Mouse (Mus musculus): ENCODE data around the gene Paqr5. TPM values are rescaled to one million over a fixed set of nuclear protein-coding genes. Genes with fewer than 3 reads are reported as not detected.

Gene Paqr5
- total RNA-seq, 1 experiment = 0.27 TPM

- Histone ChIP-seq H3K36me3 (ENCODE audit: control insufficient read depth, insufficient read depth, low read length, poor library complexity, severe bottlenecking) (no peaks in the 10 kb centered on the region), H3K9ac (ENCODE audit: insufficient read depth, low read depth, low read length, poor library complexity, severe bottlenecking) (no peak overlapping the region), H3K4me3 (ENCODE audit: insufficient read depth in 1 of 2, low read depth in 1 of 2, low read length in 2 of 2, poor library complexity in 1 of 2, severe bottlenecking in 1 of 2) (no peak overlapping the region), H3K27ac (ENCODE audit: insufficient read depth, low read depth, low read length, poor library complexity, severe bottlenecking) (no peak overlapping the region), H3K9me3 (ENCODE audit: control insufficient read depth, insufficient read depth, low read depth, low read length) (no peaks in the 10 kb centered on the region), H3K4me1 (ENCODE audit: control insufficient read depth in 2 of 2, insufficient read depth in 2 of 2, low read length in 2 of 2, poor library complexity in 1 of 2) (peaks cover 0 to 5% of the 10 kb centered on the region in 2 experiments; a peak in 1 of 4 replicates)
- in situ Hi-C loops (cut with MboI; ENCODE audit: low sequenced_read_pairs in 2 of 2, unreplicated experiment in 2 of 2) = loop anchor here in 1 of 2 experiments (25.0 kb wide), 1 partner anchor 285 kb away; no protein-coding TSS in a partner anchor
- TF ChIP-seq ZC3H11A (IDR thresholded peaks at IDR 0.05; ENCODE audit: borderline replicate concordance, low read depth, low read length) (no peak), CHD2 (IDR thresholded peaks at IDR 0.05; ENCODE audit: low read depth, low read length) (no peak), MAFK (IDR thresholded peaks at IDR 0.05; ENCODE audit: insufficient read depth, low read depth, low read length) (no peak), HCFC1 (IDR thresholded peaks at IDR 0.05; ENCODE audit: borderline replicate concordance, insufficient read depth, low read length) (no peak), ZNF384 (IDR thresholded peaks at IDR 0.05; ENCODE audit: low read depth, low read length) (no peak)
- no peak for DNase-seq (ENCODE audit: low read depth, low spot score)
Observed at GRCm38 (mm10) chr9:61952241-61952640, 74.4 kb downstream of the Paqr5 start.

DNA sequence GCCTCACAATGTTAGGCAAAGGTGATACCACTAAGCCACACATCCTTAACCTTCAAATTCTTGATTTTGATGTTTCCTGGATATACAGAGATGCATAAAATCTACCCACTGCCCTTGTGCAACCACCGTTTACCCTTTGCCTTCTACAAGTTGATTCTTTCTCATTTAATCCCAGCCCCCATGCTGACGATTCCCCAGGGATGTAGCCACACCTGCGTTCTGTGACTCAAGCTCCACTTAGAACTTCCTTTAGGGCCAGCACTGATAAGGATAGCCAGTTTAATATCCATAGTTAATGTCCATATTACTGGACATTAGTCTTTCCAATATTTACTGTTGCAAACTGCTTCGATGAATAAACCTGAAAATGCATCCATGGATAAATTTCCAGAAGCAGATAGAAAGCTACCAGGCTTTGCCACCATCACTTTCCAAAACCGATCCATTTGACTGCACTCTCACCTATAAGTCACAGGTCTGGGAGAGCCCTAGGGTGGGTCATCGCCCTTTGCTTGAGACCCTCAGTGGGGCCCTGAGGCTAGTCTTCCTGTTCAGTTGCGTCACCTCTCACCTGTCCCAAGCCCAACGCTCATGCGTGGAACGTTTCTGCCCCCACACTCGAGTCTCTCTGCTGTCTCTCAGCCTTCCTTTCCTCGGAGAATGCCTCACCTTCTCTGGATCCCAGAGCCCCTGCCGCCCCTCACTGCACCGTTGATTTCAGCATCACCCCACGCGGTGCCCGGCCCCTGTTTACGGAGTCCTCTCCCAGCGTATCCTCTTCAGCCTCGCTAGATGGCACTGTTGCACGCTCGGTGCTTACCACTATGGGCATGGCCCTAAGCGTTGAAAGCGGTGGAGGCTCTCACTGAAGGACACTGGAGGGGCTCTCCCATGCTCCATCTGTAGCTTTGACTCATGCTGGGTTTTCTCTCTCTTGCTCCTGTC, 79.0 kb downstream of the Paqr5 start:
- H3K9me3 ChIP-seq (ENCODE audit: control insufficient read depth, insufficient read depth, low read depth, low read length) = no peaks in the 10 kb centered on the region
- H3K27ac ChIP-seq (ENCODE audit: insufficient read depth, low read depth, low read length, poor library complexity, severe bottlenecking) = no peak overlapping the region
- in situ Hi-C loops (cut with MboI; ENCODE audit: low sequenced_read_pairs in 2 of 2, unreplicated experiment in 2 of 2) = no loop called here
- TF ChIP-seq CHD2 (IDR thresholded peaks at IDR 0.05; ENCODE audit: low read depth, low read length) (no peak), HCFC1 (IDR thresholded peaks at IDR 0.05; ENCODE audit: borderline replicate concordance, insufficient read depth, low read length) (0 out of 2 replicates have a peak, but pooled peaks have one; percentile 43), ZC3H11A (IDR thresholded peaks at IDR 0.05; ENCODE audit: borderline replicate concordance, low read depth, low read length) (peak; percentile 57; the same call in 1 of the 2 replicates), ZNF384 (IDR thresholded peaks at IDR 0.05; ENCODE audit: low read depth, low read length) (0 out of 2 replicates have a peak, but pooled peaks have one; percentile 47), MAFK (IDR thresholded peaks at IDR 0.05; ENCODE audit: insufficient read depth, low read depth, low read length) (no peak)
- H3K9ac ChIP-seq (ENCODE audit: insufficient read depth, low read depth, low read length, poor library complexity, severe bottlenecking) = peak overlapping the region; percentile 68
- H3K4me1 ChIP-seq (ENCODE audit: control insufficient read depth in 2 of 2, insufficient read depth in 2 of 2, low read length in 2 of 2, poor library complexity in 1 of 2) = peaks cover 5 to 8% of the 10 kb centered on the region in 2 experiments; a peak in 3 of 4 replicates
- peak overlapping the region; percentile 56 to 58 for H3K4me3 ChIP-seq (ENCODE audit: insufficient read depth in 1 of 2, low read depth in 1 of 2, low read length in 2 of 2, poor library complexity in 1 of 2, severe bottlenecking in 1 of 2)
- H3K36me3 ChIP-seq (ENCODE audit: control insufficient read depth, insufficient read depth, low read length, poor library complexity, severe bottlenecking) = peaks cover 6% of the 10 kb centered on the region
- DNase-seq (ENCODE audit: low read depth, low spot score) = peak; percentile 76

- peak within 1 kb of the TSS; percentile 88 for H3K9ac ChIP-seq (ENCODE audit: insufficient read depth, low read depth, low read length, poor library complexity, severe bottlenecking)
- TF ChIP-seq HCFC1 (IDR thresholded peaks at IDR 0.05; ENCODE audit: borderline replicate concordance, insufficient read depth, low read length) = 0 out of 2 replicates have a peak, but pooled peaks have one; percentile 12
- no peak for TF ChIP-seq CHD2 (IDR thresholded peaks at IDR 0.05; ENCODE audit: low read depth, low read length)
- H3K4me3 ChIP-seq (ENCODE audit: insufficient read depth in 1 of 2, low read depth in 1 of 2, low read length in 2 of 2, poor library complexity in 1 of 2, severe bottlenecking in 1 of 2) = peak within 1 kb of the TSS; percentile 86
- no peaks in the 10 kb centered on the region for H3K9me3 ChIP-seq (ENCODE audit: control insufficient read depth, insufficient read depth, low read depth, low read length)
- peak; percentile 95 for DNase-seq (ENCODE audit: low read depth, low spot score)
- in situ Hi-C loops (cut with MboI; ENCODE audit: low sequenced_read_pairs in 2 of 2, unreplicated experiment in 2 of 2) = no loop called here
- H3K4me1 ChIP-seq (ENCODE audit: control insufficient read depth in 2 of 2, insufficient read depth in 2 of 2, low read length in 2 of 2, poor library complexity in 1 of 2) = peaks cover 5 to 8% of the 10 kb centered on the region in 2 experiments; a peak in 3 of 4 replicates
- peak within 1 kb of the TSS; percentile 71 for H3K27ac ChIP-seq (ENCODE audit: insufficient read depth, low read depth, low read length, poor library complexity, severe bottlenecking)
- H3K36me3 ChIP-seq (ENCODE audit: control insufficient read depth, insufficient read depth, low read length, poor library complexity, severe bottlenecking) = peaks cover 6% of the 10 kb centered on the region
Observed at GRCm38 (mm10) chr9:61946623-61947401, 79.8 kb downstream of the Paqr5 start, which contains the start of gene Kif23. TSS of gene Kif23 (minus strand) at chr9:61946774.

- TF ChIP-seq HCFC1 (IDR thresholded peaks at IDR 0.05; ENCODE audit: borderline replicate concordance, insufficient read depth, low read length) (no peak), ZNF384 (IDR thresholded peaks at IDR 0.05; ENCODE audit: low read depth, low read length) (0 out of 2 replicates have a peak, but pooled peaks have one; percentile 45), MAFK (IDR thresholded peaks at IDR 0.05; ENCODE audit: insufficient read depth, low read depth, low read length) (no peak), CHD2 (IDR thresholded peaks at IDR 0.05; ENCODE audit: low read depth, low read length) (no peak), ZC3H11A (IDR thresholded peaks at IDR 0.05; ENCODE audit: borderline replicate concordance, low read depth, low read length) (no peak)
- peaks cover 6% of the 10 kb centered on the region for H3K36me3 ChIP-seq (ENCODE audit: control insufficient read depth, insufficient read depth, low read length, poor library complexity, severe bottlenecking)
- H3K4me3 ChIP-seq (ENCODE audit: insufficient read depth in 1 of 2, low read depth in 1 of 2, low read length in 2 of 2, poor library complexity in 1 of 2, severe bottlenecking in 1 of 2) = peak overlapping the region; percentile 86
- H3K9me3 ChIP-seq (ENCODE audit: control insufficient read depth, insufficient read depth, low read depth, low read length) = no peaks in the 10 kb centered on the region
- H3K9ac ChIP-seq (ENCODE audit: insufficient read depth, low read depth, low read length, poor library complexity, severe bottlenecking) = peak overlapping the region; percentile 88
- H3K27ac ChIP-seq (ENCODE audit: insufficient read depth, low read depth, low read length, poor library complexity, severe bottlenecking) = peak overlapping the region; percentile 71
- H3K4me1 ChIP-seq (ENCODE audit: control insufficient read depth in 2 of 2, insufficient read depth in 2 of 2, low read length in 2 of 2, poor library complexity in 1 of 2) = peaks cover 5 to 8% of the 10 kb centered on the region in 2 experiments; a peak in 3 of 4 replicates
- peak; percentile 56 for DNase-seq (ENCODE audit: low read depth, low spot score)
- in situ Hi-C loops (cut with MboI; ENCODE audit: low sequenced_read_pairs in 2 of 2, unreplicated experiment in 2 of 2) = no loop called here
Observed at GRCm38 (mm10) chr9:61945973-61946611, 80.6 kb downstream of the Paqr5 start.
